Mouse (Mus musculus) liver, embryonic 16.5 days (tissue): ENCODE results near the gene Dnajb14. TPM values are rescaled to one million over a fixed set of nuclear protein-coding genes. Genes with fewer than 3 reads are reported as not detected.
"Not testable (repeated sequence)": the region's sequence is repeated elsewhere in the genome, so short reads cannot be mapped to it uniquely, and the experiment has no call there.

Experiments
- ATAC-seq: fragments of 200-750 bp; cut with Nextera tagmentation; 2 replicates; pipeline ENCODE4 v1.8.0; 2017; ENCODE audit warnings: low read depth, mild to moderate bottlenecking, moderate number of reproducible peaks, moderate library complexity
- H3K27ac ChIP-seq: fragments of 300-500 bp; sonication (generic); 2 replicates; pipeline ENCODE4 v1.5.1; 2014; ENCODE audit warnings: mild to moderate bottlenecking, low read length
- H3K27me3 ChIP-seq: fragments of 300-500 bp; sonication (generic); 2 replicates; pipeline ENCODE4 v1.6.1; 2014; ENCODE audit warnings: low read depth, low read length, mixed read lengths; ENCODE audit not compliant: control insufficient read depth, insufficient read depth
- H3K36me3 ChIP-seq: fragments of 300-500 bp; sonication (generic); 2 replicates; pipeline ENCODE4 v1.6.1; 2014; ENCODE audit warnings: mild to moderate bottlenecking; ENCODE audit not compliant: control insufficient read depth, insufficient read depth
- H3K4me1 ChIP-seq: fragments of 300-500 bp; sonication (generic); 2 replicates; pipeline ENCODE4 v1.6.1; 2014; ENCODE audit warnings: low read depth, low read length, mixed read lengths; ENCODE audit not compliant: control insufficient read depth
- H3K4me2 ChIP-seq: fragments of 300-500 bp; sonication (generic); 2 replicates; pipeline ENCODE4 v1.6.1; 2014; ENCODE audit warnings: low read depth, low read length, mixed read lengths
- H3K4me3 ChIP-seq: fragments of 300-500 bp; sonication (generic); 2 replicates; pipeline ENCODE4 v1.5.1; 2014; ENCODE audit warnings: low read depth, mild to moderate bottlenecking, low read length
- H3K9ac ChIP-seq: fragments of 300-500 bp; sonication (generic); 2 replicates; pipeline ENCODE4 v1.6.1; 2014; ENCODE audit warnings: low read depth, low read length
- H3K9me3 ChIP-seq: fragments of 300-500 bp; sonication (generic); replicated peaks from 2 replicates; pipeline ENCODE4 v1.6.1; 2016; ENCODE audit warnings: low read length; ENCODE audit not compliant: control insufficient read depth
- WGBS: fragments of 180-500 bp; shearing (Covaris S2); extraction: QIAGEN DNeasy Blood & Tissue Kit; methylation state at CpG from one replicate; pipeline ENCODE4 v1.1.7; 2014; ENCODE audit not compliant: insufficient replicate concordance; 5-methylcytosine and 5-hydroxymethylcytosine counted together
- polyA plus RNA-seq: library from polyadenylated mRNA; unstranded; fragments of >200 nt; fragmentation: Nextera tagmentation; extraction: Ambion mirVana; gene quantifications from 2 replicates; pipeline ENCODE4 v1.2.1, GENCODE M21; 2015

The Dnajb14 gene
- polyA plus RNA-seq, 1 experiment from 2014 or later, result 3.0 TPM

GRCm38 (mm10) chr3:137838160-137838559 is 29.3 kb upstream of the Dnajb14 start:
- Histone ChIP-seq H3K27me3 (no peaks in the 10 kb centered on the region), H3K9me3 (no peaks in the 10 kb centered on the region), H3K36me3 (no peaks in the 10 kb centered on the region), H3K4me2 (no peak overlapping the region), H3K4me1 (no peaks in the 10 kb centered on the region), H3K9ac (no peak overlapping the region), H3K4me3 (no peak overlapping the region), H3K27ac (no peak overlapping the region)
- ATAC-seq, result no peak

DNA sequence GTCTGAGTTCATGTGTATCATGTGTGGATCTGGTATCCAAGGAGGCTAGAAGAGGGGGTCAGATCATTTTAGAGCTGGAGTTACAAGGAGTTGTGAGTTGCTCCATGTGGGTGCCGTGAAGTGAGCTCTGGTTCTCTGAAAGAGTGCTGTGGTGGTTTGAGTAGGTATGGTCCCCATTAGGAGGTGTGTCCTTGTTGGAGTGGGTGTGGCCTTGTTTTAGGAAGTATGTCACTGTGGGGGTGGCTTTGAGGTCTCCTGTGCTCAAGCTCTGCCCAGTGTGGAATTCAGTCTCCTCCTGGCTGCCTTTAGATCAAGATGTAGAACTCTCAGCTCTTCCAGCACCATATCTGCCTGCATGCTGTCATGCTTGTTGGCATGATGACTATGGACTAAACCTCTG is 24.5 kb upstream of the Dnajb14 start:
- H3K4me2 ChIP-seq, result no peak overlapping the region
- WGBS, result 70% methylated on average over 1 of the region's 1 CpGs
- no peaks in the 10 kb centered on the region for H3K36me3 ChIP-seq
- H3K4me1 ChIP-seq, result peaks cover 5% of the 10 kb centered on the region
- peak; percentile 72 for ATAC-seq
- peak overlapping the region; percentile 6; the same call in 1 of the 2 replicates for H3K4me3 ChIP-seq
- H3K27me3 ChIP-seq, result no peaks in the 10 kb centered on the region
- no peaks in the 10 kb centered on the region for H3K9me3 ChIP-seq
- no peak overlapping the region for H3K27ac ChIP-seq
- no peak overlapping the region for H3K9ac ChIP-seq

GRCm38 (mm10) chr3:137844263-137844662 is 23.2 kb upstream of the Dnajb14 start:
- H3K27me3 ChIP-seq, result no peaks in the 10 kb centered on the region

DNA sequence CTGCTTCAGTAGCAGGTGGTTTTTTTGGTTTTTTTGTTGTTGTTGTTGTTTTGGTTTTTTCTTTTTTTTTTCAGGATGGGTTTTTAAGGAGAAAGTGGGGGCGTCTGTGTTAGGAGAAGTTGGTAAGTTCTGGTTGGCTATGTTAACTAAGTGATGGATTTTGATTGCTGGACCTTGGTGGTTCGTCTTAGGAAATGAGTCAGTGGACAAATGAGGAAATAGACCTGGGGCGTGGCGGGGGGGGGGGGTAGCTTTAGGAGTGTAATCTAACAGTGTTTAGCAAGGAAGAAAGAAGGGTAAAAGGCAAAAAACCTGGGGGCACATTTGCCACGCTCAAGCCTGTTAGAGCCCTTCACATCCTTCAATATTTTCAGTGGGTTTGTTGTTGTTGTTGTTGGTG is 20.9 kb upstream of the Dnajb14 start:
- H3K4me1 ChIP-seq, result peaks cover 5% of the 10 kb centered on the region

More at GRCm38 (mm10) chr3:137844263-137844662, 23.2 kb upstream of the Dnajb14 start:
- H3K4me2 ChIP-seq, result no peak overlapping the region; the same call in 1 of the 2 replicates
- ATAC-seq, result peak; percentile 87
- H3K27ac ChIP-seq, result no peak overlapping the region; the same call in 1 of the 2 replicates
- 65% methylated on average over 3 of the region's 3 CpGs for WGBS
- H3K4me3 ChIP-seq, result no peak overlapping the region
- H3K36me3 ChIP-seq, result no peaks in the 10 kb centered on the region
- H3K9me3 ChIP-seq, result no peaks in the 10 kb centered on the region
- H3K9ac ChIP-seq, result no peak overlapping the region
- peaks cover 5% of the 10 kb centered on the region for H3K4me1 ChIP-seq

DNA sequence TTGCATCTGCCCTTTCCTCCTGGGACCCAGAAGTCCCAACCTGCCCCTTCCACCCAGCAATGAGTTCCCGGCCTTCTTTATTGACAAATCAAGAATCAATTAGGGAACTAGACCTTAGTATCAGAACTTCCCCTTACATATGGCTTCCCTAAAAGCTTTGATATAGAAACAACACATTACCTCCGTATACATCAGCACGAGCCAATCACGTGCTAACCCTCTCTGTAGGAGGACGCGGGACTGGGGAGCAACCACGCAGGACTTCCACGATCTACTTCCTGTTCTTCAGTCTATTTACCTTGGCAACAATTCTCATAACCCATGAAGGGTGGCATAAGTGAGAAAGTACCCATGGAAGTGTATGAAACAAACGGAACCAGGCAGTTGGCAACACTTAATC is 19.1 kb upstream of the Dnajb14 start:
- H3K27ac ChIP-seq, result no peak overlapping the region
- no peaks in the 10 kb centered on the region for H3K27me3 ChIP-seq
- no peak overlapping the region for H3K4me3 ChIP-seq
- H3K9ac ChIP-seq, result no peak overlapping the region
- peaks cover 5% of the 10 kb centered on the region for H3K4me1 ChIP-seq
- ATAC-seq, result no peak
- WGBS, result 71% methylated on average over 9 of the region's 9 CpGs
- 0 out of 2 replicates have a peak, but pooled peaks cover 2% of the 10 kb centered on the region for H3K9me3 ChIP-seq
- H3K4me2 ChIP-seq, result no peak overlapping the region
- no peaks in the 10 kb centered on the region for H3K36me3 ChIP-seq

More for the DNA sequence above, 20.9 kb upstream of the Dnajb14 start:
- 31% methylated on average over 5 of the region's 5 CpGs for WGBS
- no peaks in the 10 kb centered on the region for H3K36me3 ChIP-seq
- H3K27ac ChIP-seq, result no peak overlapping the region
- H3K4me2 ChIP-seq, result no peak overlapping the region
- ATAC-seq, result no peak
- no peaks in the 10 kb centered on the region for H3K27me3 ChIP-seq
- H3K4me3 ChIP-seq, result no peak overlapping the region
- H3K9ac ChIP-seq, result no peak overlapping the region
- no peaks in the 10 kb centered on the region for H3K9me3 ChIP-seq

DNA sequence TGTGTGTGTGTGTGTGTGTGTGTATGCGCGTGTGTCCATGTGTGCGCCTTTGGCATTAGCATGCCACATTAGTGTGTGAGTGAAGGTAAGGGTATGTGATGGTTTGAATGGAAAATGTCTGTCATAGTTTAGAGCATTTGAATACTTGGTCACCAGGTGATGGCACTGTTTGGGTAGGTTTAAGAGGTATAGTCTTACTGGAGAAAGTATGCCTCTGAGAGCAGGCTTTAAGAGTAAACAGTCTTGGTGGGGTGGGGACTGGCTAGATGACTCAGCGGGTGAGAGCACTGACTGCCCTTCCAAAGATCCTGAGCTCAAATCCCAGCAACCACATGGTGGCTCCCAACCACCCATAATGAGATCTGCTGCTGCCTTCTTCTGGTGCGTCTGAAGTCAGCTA is 17.8 kb upstream of the Dnajb14 start:
- H3K4me3 ChIP-seq, result no peak overlapping the region
- 0 out of 2 replicates have a peak, but pooled peaks cover 2% of the 10 kb centered on the region for H3K9me3 ChIP-seq
- H3K4me1 ChIP-seq, result no peaks in the 10 kb centered on the region; the same call in 1 of the 2 replicates
- 68% methylated on average over 5 of the region's 5 CpGs for WGBS
- no peak overlapping the region for H3K4me2 ChIP-seq
- no peak overlapping the region for H3K9ac ChIP-seq
- H3K27ac ChIP-seq, result no peak overlapping the region
- ATAC-seq, result peak; percentile 81
- no peaks in the 10 kb centered on the region for H3K27me3 ChIP-seq
- no peaks in the 10 kb centered on the region for H3K36me3 ChIP-seq

GRCm38 (mm10) chr3:137851196-137851595 is 16.3 kb upstream of the Dnajb14 start:
- H3K9ac ChIP-seq, result no peak overlapping the region
- no peaks in the 10 kb centered on the region for H3K4me1 ChIP-seq
- no peak overlapping the region for H3K4me2 ChIP-seq
- 71% methylated on average over 2 of the region's 2 CpGs for WGBS
- H3K27ac ChIP-seq, result no peak overlapping the region
- H3K27me3 ChIP-seq, result no peaks in the 10 kb centered on the region
- 0 out of 2 replicates have a peak, but pooled peaks cover 2% of the 10 kb centered on the region for H3K9me3 ChIP-seq
- H3K36me3 ChIP-seq, result no peaks in the 10 kb centered on the region
- H3K4me3 ChIP-seq, result no peak overlapping the region
- ATAC-seq, result no peak

DNA sequence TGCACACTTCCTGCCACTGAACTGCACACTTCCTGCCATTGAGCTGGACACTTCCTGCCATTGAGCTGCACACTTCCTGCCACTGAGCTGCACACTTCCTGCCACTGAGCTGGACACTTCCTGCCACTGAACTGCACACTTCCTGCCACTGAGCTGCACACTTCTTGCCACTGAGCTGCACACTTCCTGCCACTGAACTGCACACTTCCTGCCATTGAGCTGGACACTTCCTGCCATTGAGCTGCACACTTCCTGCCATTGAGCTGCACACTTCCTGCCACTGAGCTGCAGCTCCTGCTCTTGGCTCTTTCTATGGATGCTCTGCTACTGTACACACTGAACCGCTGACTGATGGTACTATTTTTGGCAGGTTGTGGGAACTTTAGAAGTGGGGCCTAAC is 14.5 kb upstream of the Dnajb14 start:
- not testable (repeated sequence) for H3K4me3 ChIP-seq, H3K9me3 ChIP-seq, H3K36me3 ChIP-seq, H3K27me3 ChIP-seq, H3K4me2 ChIP-seq, H3K4me1 ChIP-seq, H3K27ac ChIP-seq, H3K9ac ChIP-seq, ATAC-seq
- 63% methylated on average over 1 of the region's 1 CpGs for WGBS

- no peak overlapping the region for H3K9ac ChIP-seq
- no peaks in the 10 kb centered on the region for H3K36me3 ChIP-seq
- no peak overlapping the region for H3K27ac ChIP-seq
- H3K4me3 ChIP-seq, result no peak overlapping the region
- no peak overlapping the region for H3K4me2 ChIP-seq
- WGBS, result 62% methylated on average over 3 of the region's 3 CpGs
- no peaks in the 10 kb centered on the region for H3K27me3 ChIP-seq
- no peaks in the 10 kb centered on the region; the same call in 1 of the 2 replicates for H3K4me1 ChIP-seq
- no peak for ATAC-seq
- H3K9me3 ChIP-seq, result 0 out of 2 replicates have a peak, but pooled peaks cover 2% of the 10 kb centered on the region
Observed at GRCm38 (mm10) chr3:137855328-137855727, 12.1 kb upstream of the Dnajb14 start.
